Mouse (Mus musculus) left cerebral cortex, adult 8-10 months (tissue): ENCODE data around the gene Nckap5. TPM values are rescaled to one million over a fixed set of nuclear protein-coding genes. Genes with fewer than 3 reads are reported as not detected.

Source experiments
- DNase-seq, 2 experiments: peaks; one replicate each; pipeline ENCODE4 v3.0.0; 2022; ENCODE audit warnings: low spot score in 2 of 2
- total RNA-seq, 4 experiments: library from RNA; stranded (reverse); gene quantifications; 2 replicates each; pipeline ENCODE4 v1.2.4; 2022

The Nckap5 gene
- total RNA-seq, 4 experiments from 2014 or later: 4.1 to 7.0 (median 5.9) TPM

DNA sequence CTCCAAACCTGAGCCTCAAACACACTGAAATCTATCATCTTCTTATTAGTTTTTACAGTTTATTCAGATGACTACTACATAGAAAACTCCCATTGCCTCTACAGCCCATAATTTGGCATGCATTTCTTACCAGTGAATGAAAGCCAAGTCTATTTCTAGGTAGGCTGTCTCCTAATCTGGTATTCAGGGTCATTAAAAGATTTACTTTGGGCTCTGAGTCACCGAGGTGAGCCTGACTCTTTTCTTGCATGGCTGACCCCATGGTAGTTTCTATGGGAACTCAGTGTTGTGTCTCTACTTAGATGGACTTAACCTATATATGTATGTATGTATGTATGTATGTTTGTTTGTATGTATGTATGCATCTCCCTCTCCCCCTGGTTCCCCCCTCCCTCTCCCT, 63.6 kb downstream of the Nckap5 start:
- DNase-seq: no peak

DNA sequence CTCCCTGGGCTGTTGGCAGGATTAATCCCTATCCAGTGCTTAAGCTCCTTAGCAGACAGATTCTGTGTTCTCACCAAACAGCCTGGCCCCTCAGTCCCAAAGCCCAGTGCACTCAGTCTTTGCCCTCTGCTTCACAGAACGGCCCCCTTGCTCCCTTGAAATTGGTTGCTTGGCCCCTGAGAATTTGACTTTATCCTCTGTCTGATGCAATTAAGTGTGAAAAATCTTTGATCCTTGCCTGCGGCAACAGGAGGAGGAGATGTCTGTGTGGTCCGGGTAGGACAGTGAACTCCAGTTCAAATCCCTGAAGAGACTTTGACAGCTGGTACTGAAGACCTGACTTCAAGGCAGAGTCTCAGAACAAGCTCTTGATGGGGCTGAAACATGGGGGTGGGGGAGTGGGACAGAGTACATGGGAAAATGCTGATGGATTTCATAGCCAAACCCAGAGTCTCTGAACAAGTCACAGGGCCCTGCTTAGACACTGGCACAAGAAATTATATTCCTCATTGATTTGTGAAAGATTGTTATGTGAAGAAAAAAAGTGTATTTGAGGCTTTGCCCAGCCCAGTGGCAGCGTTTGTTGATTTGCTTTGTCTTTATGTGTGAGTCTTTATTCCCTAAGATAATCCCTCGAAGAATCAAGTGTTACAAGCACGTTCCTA, 65.0 kb downstream of the Nckap5 start:
- no peak for DNase-seq

DNA sequence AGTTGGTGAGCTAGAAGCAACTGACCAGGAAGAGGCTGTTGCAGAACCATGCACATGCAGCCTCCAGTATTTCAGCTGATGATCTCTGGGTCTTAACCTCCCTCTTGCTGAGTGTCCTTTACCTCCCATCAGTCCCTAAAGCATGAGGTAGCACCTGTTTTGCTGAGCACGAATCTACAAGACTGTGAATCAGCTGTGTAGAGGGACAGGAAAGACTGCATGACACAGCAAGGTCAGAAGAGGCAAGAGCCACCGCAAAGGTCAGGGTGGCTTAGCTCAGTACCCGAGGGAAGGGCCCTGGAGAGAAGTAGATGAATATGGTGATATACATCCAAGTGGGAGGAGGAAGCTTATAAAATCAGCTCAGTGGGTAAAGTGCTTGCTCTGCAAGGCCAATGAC, 66.4 kb downstream of the Nckap5 start:
- no peak for DNase-seq

DNA sequence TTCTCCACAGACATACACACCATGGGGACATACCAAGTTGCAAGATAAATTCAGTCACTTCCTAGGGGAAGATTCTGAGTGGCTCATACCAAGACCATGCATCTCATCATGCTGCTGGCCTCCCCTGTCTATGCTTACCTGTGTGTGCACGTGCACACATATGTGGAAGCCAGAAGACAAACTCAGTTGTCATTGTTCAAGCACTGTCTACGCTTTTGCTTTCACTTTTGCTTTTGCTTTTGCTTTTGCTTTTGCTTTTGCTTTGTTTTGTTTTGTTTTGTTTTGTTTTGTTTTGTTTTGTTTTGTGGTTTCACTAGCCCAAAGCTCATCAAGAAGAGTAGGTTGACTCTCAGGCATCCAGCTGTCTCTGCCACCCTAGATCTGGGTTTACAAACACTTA, 67.4 kb downstream of the Nckap5 start:
- no peak for DNase-seq

DNA sequence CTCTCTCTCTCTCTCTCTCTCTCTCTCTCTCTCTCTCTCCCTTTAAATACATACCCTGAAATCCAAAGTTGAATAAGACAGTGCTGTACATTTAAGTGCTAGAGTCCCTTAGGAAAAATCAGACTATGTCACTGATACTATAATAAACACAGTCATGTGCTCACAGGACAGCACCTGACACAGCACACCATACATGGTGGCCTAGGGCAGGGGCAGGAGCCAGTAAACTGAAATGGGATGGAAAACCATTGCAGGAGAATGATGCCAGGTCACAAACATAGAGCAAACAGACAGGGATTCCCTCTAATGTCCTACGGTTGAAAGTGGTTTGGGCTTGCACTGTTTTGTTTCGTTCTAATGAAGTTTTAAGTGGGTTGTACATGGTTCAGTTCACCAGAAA, 70.2 kb downstream of the Nckap5 start:
- DNase-seq: no peak

DNA sequence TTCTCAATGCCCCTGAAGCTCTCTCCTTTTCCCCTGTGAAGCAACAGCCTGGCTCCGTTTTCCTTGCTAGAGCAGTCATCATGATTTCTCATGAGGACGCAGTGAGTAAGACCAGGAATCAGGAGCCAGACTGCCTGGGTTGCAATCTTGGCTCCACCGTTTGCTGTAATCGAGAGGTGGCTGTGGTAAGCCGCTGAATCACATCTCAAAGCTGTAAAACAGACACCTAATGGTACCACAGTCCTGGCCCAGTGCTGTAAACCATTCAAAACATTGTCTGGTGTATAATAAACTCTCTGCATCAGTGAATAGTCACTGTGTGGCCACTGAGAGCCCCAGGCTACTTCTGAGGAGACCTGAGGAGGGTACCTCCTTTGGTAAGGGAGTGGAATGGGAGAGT, 74.9 kb downstream of the Nckap5 start:
- DNase-seq: no peak

DNA sequence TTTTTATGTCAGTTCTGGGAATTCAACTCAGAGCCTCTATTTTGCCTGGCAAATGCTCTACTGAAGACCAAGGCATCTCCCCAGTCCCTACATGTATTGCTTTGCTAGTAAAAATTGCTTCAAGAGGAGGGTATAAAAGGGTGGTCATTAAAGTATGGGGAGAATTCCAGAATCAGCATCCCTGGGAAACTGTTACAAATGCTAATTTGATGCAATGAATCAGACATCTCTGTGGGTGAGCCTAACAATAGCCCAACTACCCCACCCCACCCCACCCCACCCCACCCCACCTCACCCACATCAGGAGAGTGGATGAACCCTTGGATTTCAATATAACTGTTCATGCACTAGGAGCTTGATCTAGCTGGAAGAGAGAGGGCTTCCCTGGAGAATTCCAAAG, 77.0 kb downstream of the Nckap5 start:
- no peak for DNase-seq

DNA sequence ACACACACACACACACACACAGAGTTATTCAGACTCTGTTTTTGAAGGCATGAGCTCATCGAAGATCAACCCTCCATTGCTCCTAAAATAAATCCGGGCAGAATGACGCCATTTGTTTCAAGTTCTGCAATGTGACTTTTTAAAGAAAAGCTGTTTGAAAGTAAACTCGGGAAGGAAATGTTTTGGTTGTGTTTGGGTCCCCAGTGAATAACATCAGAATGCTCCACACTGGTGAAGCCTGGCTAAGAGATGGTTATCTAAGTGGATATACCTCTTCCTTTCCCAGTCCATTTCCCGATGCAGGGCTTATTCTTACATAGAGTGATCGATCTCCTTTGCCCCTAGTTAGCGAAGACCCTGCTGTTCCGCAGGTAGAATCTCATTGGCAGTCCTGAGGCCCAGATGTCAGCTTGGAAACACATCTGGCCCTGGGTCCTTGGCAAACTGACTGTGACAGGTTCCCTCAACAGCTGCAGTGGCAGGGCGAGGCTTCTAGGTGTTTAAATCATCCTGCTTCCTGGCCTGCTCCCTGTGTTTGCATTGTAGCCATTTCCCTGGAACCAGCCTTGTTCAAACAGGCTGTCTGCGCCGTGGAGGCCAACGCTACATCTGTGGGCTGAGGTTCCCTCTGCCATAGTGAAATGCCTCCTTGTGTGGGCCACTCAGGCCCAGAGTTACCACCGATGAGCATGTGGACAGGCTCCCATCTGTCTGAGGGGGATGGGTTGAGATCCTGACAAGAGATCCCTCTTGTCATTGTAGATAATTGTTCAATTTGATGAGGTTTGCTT, 78.2 kb downstream of the Nckap5 start:
- DNase-seq: no peak

DNA sequence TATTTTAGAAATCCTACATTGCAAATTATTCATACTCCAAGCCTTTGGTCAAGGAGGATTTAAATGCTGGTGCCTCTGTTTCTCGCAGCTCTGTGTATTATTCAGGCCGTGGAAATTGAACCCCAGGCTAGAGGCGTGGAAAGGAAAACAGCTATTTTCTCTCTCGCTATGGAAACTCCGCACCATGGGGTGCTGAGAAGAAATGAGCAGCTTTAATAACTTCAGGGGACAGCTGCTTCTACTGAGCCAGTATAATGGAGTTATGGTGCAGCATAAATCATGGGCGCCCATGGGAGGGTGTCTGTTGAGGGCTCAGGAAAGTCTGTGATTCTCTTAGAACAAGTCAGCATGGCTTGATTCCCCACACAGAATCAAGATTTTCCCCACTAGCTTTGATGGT, 79.5 kb downstream of the Nckap5 start:
- no peak for DNase-seq

DNA sequence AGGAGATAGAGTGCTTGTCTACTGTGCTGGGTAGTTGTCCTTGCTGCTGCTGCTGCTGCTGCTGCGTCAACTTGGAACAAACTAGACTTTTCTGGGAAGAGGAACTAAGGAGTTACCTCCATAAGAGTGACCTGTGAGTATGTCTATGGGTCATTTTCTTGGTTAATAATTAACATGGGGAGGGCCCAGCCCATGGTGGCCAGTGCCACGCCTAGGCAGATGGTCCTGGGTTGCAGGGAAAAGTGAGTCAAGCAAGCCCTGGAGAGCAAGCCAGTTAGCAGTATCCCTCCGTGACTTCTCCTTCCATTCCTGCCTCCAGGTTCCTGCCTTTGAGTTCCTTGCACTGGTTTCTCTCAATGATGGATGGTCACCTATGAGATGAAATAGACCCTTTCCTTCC, 80.4 kb downstream of the Nckap5 start:
- no peak for DNase-seq

DNA sequence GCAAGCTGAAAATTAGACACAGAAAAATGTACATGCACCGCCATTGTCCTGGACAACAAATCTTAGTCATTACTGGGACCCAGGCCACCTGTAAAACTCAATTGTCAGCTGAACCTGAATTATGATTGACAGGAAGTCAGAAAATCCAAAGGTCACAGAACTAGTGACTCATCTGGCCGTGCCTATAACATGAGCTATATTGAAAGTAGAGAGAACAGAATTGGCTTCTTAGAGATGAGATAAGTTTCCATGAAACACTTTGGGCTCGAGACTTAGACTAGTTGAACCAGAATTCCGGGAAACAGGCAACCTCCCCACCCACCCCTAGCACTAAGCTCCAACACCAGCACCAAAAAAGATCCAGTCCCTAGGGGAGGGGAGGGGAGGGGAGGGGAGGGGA, 82.7 kb downstream of the Nckap5 start:
- no peak for DNase-seq

DNA sequence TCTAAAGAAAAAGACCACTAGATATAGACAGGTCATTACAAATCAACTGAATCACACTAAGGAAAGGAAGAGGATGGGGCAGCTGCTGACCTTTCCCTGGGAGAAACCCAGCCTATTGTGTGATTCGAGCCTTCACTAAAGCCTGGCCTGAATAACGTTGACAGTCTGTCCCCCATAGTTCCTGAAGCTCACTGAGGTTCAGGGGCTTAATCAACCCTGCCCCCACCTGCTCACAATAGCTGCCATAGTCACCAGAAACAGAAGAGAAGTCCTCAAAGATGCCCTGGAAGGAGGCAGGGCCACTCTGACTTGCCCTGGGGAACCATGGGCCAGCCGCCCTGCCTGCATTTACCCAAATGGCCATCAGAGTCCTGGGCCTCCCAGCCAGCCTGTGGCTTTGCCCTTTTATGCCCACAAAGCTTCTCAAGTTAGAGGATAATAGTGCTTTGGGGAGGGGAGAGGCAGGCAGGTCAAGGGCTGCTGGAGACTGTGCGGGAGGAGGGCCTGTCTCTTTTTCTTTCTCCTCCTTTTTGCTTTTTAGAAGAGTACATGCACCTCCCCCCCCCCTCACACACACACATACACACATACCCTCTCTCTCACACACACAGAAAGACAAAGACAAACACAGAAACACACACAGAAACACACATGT, 85.0 kb downstream of the Nckap5 start:
- no peak for DNase-seq

DNA sequence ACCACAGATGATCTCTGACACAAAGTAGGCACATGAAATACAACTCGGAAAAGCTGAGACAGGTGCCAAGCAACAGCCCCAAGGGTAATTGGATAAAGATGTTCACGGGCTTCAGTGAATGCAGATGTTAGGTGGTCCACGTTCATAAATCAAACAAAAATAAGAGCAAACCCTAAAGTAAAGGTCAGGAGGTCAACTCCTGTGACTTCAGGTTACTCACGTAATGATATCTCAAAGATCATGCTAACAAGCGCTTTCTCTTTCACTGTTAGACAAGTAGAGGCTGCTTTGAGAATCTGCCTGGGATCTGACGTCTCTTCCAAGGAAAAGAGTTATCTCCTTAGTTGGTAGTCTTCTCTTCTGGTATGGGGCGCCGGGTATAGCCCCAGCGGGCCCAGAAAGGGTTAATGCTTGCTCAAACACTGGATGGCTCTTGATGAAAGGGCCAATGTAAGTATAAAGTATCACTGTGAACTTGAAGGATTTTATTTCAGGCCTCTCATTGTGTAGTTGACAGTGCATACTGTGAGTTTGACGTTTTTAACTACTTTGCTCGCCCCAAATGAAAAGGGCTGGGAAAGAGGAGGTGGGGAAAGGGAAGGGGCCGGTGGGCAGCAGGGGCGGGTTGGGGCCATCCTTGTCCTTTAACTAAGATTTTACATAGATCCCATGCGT, 85.8 kb downstream of the Nckap5 start:
- no peak for DNase-seq

DNA sequence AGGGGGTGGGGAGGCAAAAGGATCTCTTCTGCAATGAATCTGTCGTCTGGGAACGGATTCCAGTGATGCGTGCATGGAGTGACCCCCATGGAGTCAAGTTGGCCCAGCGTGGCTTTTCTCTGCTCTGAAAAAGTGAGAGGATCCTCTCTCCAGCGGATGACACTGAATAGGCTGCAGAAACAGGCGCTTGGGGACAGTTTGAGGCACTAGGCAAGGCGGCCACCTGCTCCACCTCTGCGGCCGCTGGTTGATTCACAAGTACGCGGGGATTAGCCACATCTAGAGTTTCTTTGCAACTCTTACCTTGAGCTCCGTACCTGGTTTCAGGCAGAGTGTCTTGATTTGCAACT, 92.3 kb downstream of the Nckap5 start:
- DNase-seq: no peak

DNA sequence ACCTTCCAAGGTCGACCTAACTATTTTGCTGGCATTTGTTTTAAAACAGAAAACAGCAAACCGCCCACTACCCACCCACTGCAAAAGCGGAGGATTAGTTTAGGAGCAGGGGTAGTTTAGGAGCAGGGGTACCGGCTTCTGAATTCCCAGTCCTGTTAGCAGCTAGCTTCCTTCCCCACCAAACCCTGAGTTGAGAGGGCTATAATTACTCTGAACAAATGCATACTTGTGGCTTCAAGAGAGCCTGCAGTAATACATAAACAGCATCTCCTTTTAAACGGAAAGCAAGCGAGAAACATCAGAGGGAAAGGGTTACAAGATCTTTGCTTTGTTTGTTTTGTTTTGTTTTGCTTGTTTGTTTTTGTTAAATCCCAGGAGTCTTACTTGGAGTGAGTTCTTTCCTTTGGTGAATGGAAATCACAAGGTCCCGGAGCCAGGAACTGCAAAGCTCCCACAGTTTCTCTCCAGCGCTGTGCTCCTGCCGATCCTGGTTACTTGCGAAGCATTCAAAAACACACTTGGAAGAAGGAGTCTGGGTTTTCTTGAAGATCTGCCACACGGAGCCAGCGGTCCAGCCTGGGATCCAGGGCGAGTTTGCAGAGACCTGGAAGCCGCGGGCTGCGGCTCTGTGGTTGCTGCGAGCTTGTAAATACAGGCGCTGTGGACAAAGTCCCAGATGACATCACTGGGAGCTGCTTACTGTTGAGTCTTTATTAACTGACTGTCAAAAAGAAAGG, 92.9 kb downstream of the Nckap5 start:
- peak; percentile 10 to 12 for DNase-seq

DNA sequence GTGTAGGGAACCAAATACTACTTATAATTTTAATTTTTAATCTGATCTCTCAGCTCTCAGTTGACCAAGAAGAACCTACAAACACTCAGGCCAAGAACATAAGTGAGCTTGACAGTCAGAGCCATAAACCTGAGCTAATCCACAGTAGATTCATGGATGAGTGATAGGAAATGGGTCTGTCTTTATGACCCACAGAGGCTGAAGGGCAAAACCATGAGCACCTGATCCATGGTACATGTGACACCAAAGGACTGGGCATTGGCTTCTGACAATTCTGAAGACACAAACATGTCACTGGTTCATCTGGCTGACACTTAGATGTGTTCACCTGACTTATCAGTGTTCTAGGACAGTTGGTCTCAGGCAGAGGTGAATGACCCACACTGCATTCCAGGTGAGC, 98.9 kb downstream of the Nckap5 start:
- no peak for DNase-seq

DNA sequence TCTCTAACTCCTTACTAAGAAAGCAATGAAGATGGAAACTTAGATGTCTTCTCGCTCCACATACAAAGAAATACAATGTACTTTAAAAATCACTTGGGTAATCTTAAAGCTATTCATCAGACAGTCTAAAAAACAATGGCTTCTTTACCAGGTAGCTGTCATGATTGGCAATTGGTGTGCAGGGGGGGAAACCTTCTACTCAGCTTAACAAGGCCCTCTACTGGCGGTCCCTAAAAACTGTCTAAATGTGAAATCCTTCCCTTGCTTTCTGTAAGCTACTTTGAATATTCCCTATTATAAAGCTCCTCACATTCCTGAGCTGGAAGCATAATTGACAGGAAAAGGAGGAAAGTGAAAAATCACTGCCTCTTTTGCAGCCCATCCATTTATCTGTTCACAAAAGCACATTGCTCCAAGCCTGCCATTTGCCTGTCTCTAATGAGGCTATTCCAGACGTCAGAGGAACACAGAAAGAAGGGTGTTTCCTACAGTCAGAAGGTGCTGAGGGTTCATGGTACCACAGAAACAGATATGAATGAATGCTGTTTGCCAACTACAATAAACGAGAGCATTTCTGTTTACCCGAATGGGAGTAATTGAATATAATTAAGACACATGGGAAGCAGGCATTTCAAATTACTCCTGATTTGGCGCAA, 104.1 kb downstream of the Nckap5 start:
- DNase-seq: no peak

DNA sequence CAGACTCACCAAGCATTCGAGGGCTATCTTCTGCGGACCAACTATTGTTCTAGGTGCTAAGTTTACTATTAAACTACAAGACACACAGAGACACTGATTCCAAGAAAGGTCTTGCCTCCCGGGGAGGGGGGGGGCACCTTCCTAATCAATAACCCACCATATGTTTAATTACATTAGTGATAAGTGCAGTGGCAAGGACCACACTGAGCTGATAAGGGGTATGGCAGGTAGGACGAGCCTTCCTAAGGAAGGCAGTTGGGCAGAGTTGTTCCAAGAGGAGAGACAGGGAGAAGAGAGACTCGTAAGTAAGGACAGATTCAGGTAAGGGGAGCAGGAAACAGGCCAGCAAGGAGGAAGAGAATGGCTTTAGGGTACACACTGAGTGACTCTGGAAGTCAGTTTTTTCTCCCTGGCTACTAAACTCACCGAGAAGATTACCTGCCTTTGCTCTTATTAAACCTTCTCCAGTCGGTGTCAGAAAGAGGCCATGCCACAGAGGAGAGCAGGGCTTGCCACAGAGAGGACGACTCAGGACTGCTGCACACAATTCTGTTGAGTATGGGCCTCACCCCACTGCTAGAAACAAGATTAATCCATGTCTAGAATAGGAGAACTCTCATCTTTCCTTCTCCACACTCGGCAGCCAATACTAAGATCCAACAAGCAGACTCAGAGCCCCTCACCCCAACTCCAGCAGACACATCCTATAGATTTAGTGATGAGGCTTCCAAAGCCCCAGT, 104.8 kb downstream of the Nckap5 start:
- no peak for DNase-seq

DNA sequence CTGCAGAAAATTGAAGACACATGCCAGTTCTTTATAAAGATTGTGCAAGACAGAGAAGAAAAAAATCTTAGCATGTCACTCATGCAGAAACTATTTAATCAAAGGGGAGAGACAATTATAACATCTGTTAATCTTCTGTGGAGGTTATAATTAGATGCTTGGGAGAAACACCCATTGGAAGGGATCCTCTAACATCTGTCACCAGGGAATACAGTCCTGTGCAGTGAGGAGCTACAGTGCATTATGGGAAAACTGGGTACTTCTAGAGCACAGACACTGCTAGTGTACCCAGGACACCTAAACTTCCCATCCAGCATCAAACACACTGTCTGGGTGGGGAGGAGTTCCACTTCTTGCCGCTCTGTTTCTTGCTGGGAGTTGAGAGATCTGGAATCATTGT, 108.7 kb downstream of the Nckap5 start:
- DNase-seq: no peak

DNA sequence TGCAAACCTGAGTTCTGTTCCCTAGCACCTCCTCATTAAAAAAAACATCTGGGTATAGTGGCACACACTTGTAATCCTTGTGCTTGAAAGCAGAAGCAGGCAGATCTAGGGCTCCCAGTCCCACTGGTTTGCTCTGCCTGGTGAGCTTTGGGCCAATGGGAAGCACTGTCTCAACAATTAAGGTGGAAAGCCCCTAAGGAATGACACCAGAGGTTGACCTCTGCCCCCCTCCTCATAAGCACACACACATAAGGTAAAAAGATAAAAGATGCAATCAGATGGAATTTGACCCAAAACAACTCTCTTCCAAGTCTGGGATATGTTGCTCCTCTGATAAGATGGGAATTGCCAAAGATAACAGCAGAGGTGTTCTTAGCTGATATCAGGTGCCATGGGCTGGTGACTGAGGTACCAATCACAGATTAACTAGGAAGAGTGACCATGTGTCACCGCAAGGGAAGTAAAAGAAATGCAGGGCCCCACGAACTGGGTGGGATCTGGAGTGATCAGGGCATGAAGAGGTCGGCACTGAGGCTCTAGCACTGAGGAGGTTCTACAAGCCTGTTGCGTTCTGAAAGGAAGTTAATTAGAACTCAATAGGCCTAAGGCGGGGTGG, 110.8 kb downstream of the Nckap5 start:
- no peak for DNase-seq
